24 mouse cellular contexts compared by ENCODE assay signal in the genomic region with DNA sequence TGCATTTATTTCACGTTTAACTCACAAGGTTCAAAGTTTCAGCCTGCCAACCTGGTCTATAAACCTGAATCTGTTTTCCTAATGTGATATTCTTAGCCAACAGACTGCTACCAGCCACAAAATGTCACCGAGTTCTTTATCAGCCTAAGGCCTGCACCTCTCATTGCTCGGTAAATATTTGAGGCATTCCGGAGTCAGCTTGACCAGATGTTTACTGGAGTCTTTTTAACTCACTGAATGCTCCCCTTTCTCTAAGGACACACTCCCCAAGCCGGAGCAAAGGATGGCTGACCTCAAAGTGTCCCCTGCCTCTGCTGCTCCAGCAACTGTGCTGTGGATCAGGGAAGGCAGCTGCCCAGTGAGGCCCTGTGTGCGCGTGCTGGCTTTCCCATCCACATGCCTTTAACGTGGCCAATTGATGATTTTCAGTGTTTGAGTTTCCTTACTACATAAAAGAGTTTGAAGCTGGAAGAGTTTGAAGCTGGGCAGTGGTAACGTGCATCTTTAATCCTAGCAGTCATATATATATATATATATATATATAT. TPM values are rescaled to one million over a fixed set of nuclear protein-coding genes. Genes with fewer than 3 reads are reported as not detected.
DNase-seq lines count a peak whose midpoint lies in the region; ATAC-seq lines count a peak whose summit lies in the region.
"Had no signal": no experiment of that assay in that cellular context is flagged by ENCODE, and none has a peak within 500 bp of the region (broad histone marks: within the 10 kb centered on the region; RNA-seq: fewer than 3 reads in every experiment).

No protein-coding gene starts in this region.

- peak overlapping the region; percentile 39; the same call in 1 of the 2 replicates for H3K27ac ChIP-seq in heart, embryonic 13.5 days (replicated peaks)
- H3K27ac ChIP-seq in heart, embryonic 11.5 days (ENCODE audit: low read depth, low read length): no peak overlapping the region
- H3K27ac ChIP-seq in lung, embryonic 16.5 days (ENCODE audit: low read length): no peak overlapping the region
- peak overlapping the region; percentile 12; the same call in 1 of the 2 replicates for H3K27ac ChIP-seq in limb, embryonic 15.5 days
- H3K27ac ChIP-seq: embryonic facial prominence, embryonic 15.5 days; hindbrain, embryonic 13.5 days; layer of hippocampus, adult 2 months; limb, embryonic 13.5 days; midbrain, embryonic 10.5 days had no signal

- H3K9ac ChIP-seq in heart, embryonic 13.5 days: peak overlapping the region; percentile 37; the same call in 1 of the 2 replicates
- no peak overlapping the region for H3K9ac ChIP-seq in heart, embryonic 11.5 days (ENCODE audit: low read depth, low read length)
- peak overlapping the region; percentile 33; the same call in 1 of the 2 replicates for H3K9ac ChIP-seq in lung, embryonic 16.5 days (ENCODE audit: low read length)
- H3K9ac ChIP-seq in limb, embryonic 15.5 days: no peak overlapping the region
- H3K9ac ChIP-seq: embryonic facial prominence, embryonic 15.5 days; hindbrain, embryonic 13.5 days; limb, embryonic 13.5 days had no signal

- no peak for DNase-seq in lung, postnatal 25 days (ENCODE audit: low spot score)
- peak; percentile 53 for DNase-seq in yolk sac, embryonic 10.5 days (ENCODE audit: low spot score)
- no peak for DNase-seq in layer of hippocampus, postnatal 25 days (ENCODE audit: extremely low spot score in 1 of 2, low spot score in 1 of 2)
- no peak for DNase-seq in retina, postnatal 1 day
- DNase-seq: adrenal gland, postnatal 25 days; cerebellum, adult 9-10 months; gastrocnemius, postnatal 14 days; heart, postnatal 14 days; kidney, adult 9 months; kidney, postnatal 25 days; layer of hippocampus, postnatal 36 days; lung, postnatal 4 days; thymus, postnatal 36 days had no signal

- no peak for ATAC-seq in heart, embryonic 13.5 days (ENCODE audit: extremely low read depth, insufficient number of reproducible peaks, low FRiP score, low TSS enrichment)
- ATAC-seq in heart, embryonic 11.5 days (replicated peaks; ENCODE audit: insufficient number of reproducible peaks, low FRiP score, low TSS enrichment): no peak
- peak; percentile 21; the same call in 1 of the 2 replicates for ATAC-seq in lung, embryonic 16.5 days (ENCODE audit: low read depth)
- no peak for ATAC-seq in limb, embryonic 15.5 days (ENCODE audit: insufficient number of reproducible peaks, low FRiP score, low TSS enrichment, low read depth)
- ATAC-seq: forebrain, embryonic 14.5 days; midbrain, embryonic 16.5 days had no signal

- H3K27me3 ChIP-seq in heart, embryonic 13.5 days (replicated peaks): no peaks in the 10 kb centered on the region
- no peaks in the 10 kb centered on the region for H3K27me3 ChIP-seq in heart, embryonic 11.5 days (ENCODE audit: control insufficient read depth, insufficient read depth, low read length)
- H3K27me3 ChIP-seq in lung, embryonic 16.5 days (ENCODE audit: control insufficient read depth, insufficient read depth, low read depth, low read length): no peaks in the 10 kb centered on the region
- H3K27me3 ChIP-seq in limb, embryonic 15.5 days: no peaks in the 10 kb centered on the region
- H3K27me3 ChIP-seq: embryonic facial prominence, embryonic 15.5 days; hindbrain, embryonic 13.5 days; limb, embryonic 13.5 days had no signal

- H3K36me3 ChIP-seq in heart, embryonic 13.5 days: no peaks in the 10 kb centered on the region
- H3K36me3 ChIP-seq in heart, embryonic 11.5 days (ENCODE audit: control insufficient read depth, insufficient read depth, low read length): no peaks in the 10 kb centered on the region
- no peaks in the 10 kb centered on the region for H3K36me3 ChIP-seq in lung, embryonic 16.5 days (ENCODE audit: control insufficient read depth, insufficient read depth, low read length)
- H3K36me3 ChIP-seq in limb, embryonic 15.5 days: no peaks in the 10 kb centered on the region
- H3K36me3 ChIP-seq: embryonic facial prominence, embryonic 15.5 days; hindbrain, embryonic 13.5 days; limb, embryonic 13.5 days; midbrain, embryonic 10.5 days had no signal

- peaks cover 28% of the 10 kb centered on the region for H3K4me1 ChIP-seq in heart, embryonic 13.5 days
- H3K4me1 ChIP-seq in heart, embryonic 11.5 days (ENCODE audit: control insufficient read depth, insufficient read depth, low read length): peaks cover 6% of the 10 kb centered on the region
- no peaks in the 10 kb centered on the region; the same call in 1 of the 2 replicates for H3K4me1 ChIP-seq in lung, embryonic 16.5 days (replicated peaks; ENCODE audit: control insufficient read depth, insufficient read depth, low read length)
- peaks cover 28% of the 10 kb centered on the region for H3K4me1 ChIP-seq in limb, embryonic 15.5 days

- no peaks in the 10 kb centered on the region for H3K9me3 ChIP-seq in heart, embryonic 13.5 days
- H3K9me3 ChIP-seq in heart, embryonic 11.5 days (replicated peaks; ENCODE audit: control insufficient read depth, low read length): no peaks in the 10 kb centered on the region
- H3K9me3 ChIP-seq in lung, embryonic 16.5 days (ENCODE audit: control insufficient read depth, low read length): no peaks in the 10 kb centered on the region
- H3K9me3 ChIP-seq in limb, embryonic 15.5 days: no peaks in the 10 kb centered on the region
- H3K9me3 ChIP-seq: embryonic facial prominence, embryonic 15.5 days; hindbrain, embryonic 13.5 days; midbrain, embryonic 10.5 days had no signal

- no peak overlapping the region for H3K4me3 ChIP-seq in heart, embryonic 13.5 days
- H3K4me3 ChIP-seq in heart, embryonic 11.5 days (ENCODE audit: low read depth, low read length): no peak overlapping the region
- H3K4me3 ChIP-seq in lung, embryonic 16.5 days (ENCODE audit: low read length): no peak overlapping the region
- H3K4me3 ChIP-seq in limb, embryonic 15.5 days: no peak overlapping the region
- H3K4me3 ChIP-seq: embryonic facial prominence, embryonic 15.5 days; hindbrain, embryonic 13.5 days; layer of hippocampus, adult 2 months; limb, embryonic 13.5 days; midbrain, embryonic 10.5 days had no signal

- no peak overlapping the region for H3K4me2 ChIP-seq in heart, embryonic 13.5 days
- H3K4me2 ChIP-seq in heart, embryonic 11.5 days: no peak overlapping the region
- no peak overlapping the region for H3K4me2 ChIP-seq in lung, embryonic 16.5 days (ENCODE audit: low read depth, low read length)
- H3K4me2 ChIP-seq in limb, embryonic 15.5 days: no peak overlapping the region
- H3K4me2 ChIP-seq: embryonic facial prominence, embryonic 15.5 days; hindbrain, embryonic 13.5 days; limb, embryonic 13.5 days had no signal

- WGBS in heart, embryonic 13.5 days: 40% methylated on average over 9 of the region's 9 CpGs
- WGBS in heart, embryonic 11.5 days (ENCODE audit: insufficient replicate concordance): 45% methylated on average over 9 of the region's 9 CpGs
- 33% methylated on average over 9 of the region's 9 CpGs for WGBS in lung, embryonic 16.5 days
- WGBS in limb, embryonic 15.5 days: 34% methylated on average over 9 of the region's 9 CpGs

RNA-seq across cellular contexts. Expression of a gene that starts 52.3 kb away (rescaled TPM):
- 400 and 416 TPM in 2 replicates for polyA plus RNA-seq in heart, embryonic 13.5 days (2015; fragmentation: Nextera tagmentation; extraction: Ambion mirVana)
- polyA plus RNA-seq in heart, embryonic 11.5 days (2014; fragmentation: Nextera tagmentation; extraction: Ambion mirVana): 488 and 525 TPM in 2 replicates
- 522 and 562 TPM in 2 replicates for polyA plus RNA-seq in lung, embryonic 16.5 days (2015; fragmentation: Nextera tagmentation; extraction: Ambion mirVana)
- 720 and 793 TPM in 2 replicates for polyA plus RNA-seq in limb, embryonic 15.5 days (2015; fragmentation: Nextera tagmentation; extraction: Ambion mirVana)
- 100 to 1,000 TPM; 109 TPM for total RNA-seq in layer of hippocampus, postnatal 25 days (2021)

Comparison
In these comparisons a context has a peak if more than half of its experiments do, and no peak if none do; other contexts are left out.
1. H3K27ac ChIP-seq: peak in heart, embryonic 13.5 days (single experiment) and limb, embryonic 15.5 days (single experiment); none in heart, embryonic 11.5 days (single experiment) and lung, embryonic 16.5 days (single experiment).
2. H3K9ac ChIP-seq: peak in heart, embryonic 13.5 days (single experiment) and lung, embryonic 16.5 days (single experiment); none in heart, embryonic 11.5 days (single experiment) and limb, embryonic 15.5 days (single experiment).